Mouse (Mus musculus) 3T3-L1 (cell line): ENCODE results near the gene Ctsd.
A peak's percentile ranks its signal among the peaks of the same experiment; 100 is the strongest.
"Not testable (repeated sequence)": the region's sequence is repeated elsewhere in the genome, so short reads cannot be mapped to it uniquely, and the experiment has no call there.

ENCODE experiments used
- DNase-seq: peaks from one replicate; pipeline ENCODE4 v3.0.0-alpha.2; 2015; ENCODE audit warnings: low read depth, low spot score

Ctsd gene

GRCm38 (mm10) chr7:142334246-142334645, 53.6 kb downstream of the Ctsd start:
- DNase-seq, result peak; percentile 88

- not testable (repeated sequence) for DNase-seq
Observed at GRCm38 (mm10) chr7:142332741-142333140, 55.1 kb downstream of the Ctsd start.

DNA sequence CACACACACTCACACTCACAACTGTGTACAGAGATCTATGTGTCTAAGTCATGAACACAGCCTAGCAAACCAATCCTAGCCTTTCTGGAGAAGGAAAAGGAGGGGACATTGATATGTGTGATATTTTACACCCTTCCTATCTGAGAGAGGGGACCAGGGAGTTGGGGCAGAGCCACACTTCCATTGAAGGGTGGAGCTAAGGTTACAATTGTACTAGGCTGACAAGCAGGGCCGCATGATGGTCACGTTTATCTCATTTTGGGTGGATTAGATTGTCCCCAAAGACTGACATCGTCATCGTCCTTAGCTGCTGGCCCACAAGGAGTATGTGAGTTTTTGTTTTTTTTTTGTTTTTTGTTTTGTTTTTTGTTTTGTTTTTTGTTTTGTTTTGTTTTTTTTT, 56.6 kb downstream of the Ctsd start:
- DNase-seq, result no peak

- DNase-seq, result no peak
Observed at GRCm38 (mm10) chr7:142330271-142330724, 57.5 kb downstream of the Ctsd start.

DNA sequence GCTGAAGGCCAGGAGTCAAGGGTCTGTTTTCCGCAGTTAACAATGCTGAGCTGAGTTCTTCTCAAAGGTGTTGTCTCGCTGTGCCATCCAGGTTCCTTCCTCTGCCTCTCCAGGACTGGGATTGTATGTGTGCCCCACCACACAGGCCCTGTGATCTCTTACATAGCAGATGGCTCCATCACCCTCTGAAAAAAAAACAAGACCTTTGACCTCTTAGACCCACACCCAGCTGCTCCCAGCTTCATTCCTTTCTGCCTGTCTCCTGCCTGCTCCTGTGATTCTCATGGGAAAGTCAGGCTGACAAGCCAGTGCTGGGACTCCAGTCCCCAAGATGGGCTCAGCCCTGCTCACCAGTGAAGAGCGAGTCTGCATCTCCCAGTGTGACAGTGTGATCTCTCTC, 59.3 kb downstream of the Ctsd start:
- DNase-seq, result no peak

DNA sequence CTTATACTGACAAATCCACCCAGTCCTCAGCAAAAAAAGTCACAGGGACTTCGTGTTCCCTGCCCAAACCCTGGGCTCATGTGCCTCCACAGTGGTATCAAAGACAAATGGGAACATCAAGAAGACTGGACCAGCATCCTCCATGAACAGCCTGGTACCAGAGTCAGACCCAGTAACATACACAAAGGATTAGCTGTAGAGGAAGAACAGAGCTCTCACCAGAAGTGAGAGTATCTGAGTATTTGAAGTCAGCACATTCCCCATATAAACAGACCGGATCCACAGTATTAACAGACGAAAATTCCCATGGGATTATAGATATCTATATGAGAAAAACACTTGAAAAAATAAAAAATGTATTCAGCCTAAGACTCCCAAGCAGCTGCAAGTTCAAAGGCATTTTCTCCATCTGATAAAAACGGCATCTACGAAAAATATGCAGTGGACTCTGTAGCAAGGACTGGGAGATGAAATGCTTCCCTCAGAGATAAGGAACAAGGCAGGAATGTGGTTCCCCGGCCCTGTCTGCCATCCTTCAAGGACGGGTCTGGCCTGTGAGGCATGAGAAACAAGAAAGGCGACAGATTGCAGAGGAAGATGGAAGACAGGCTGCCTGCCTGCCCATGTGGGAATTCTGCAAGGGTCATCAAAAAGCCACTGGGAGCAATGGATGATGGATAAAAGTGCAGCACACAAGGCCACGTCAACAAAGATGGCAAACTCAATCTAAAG, 61.0 kb downstream of the Ctsd start:
- DNase-seq, result no peak
